Mouse (Mus musculus): Measurements from ENCODE around the gene Nr2c1.

Gene Nr2c1

DNA sequence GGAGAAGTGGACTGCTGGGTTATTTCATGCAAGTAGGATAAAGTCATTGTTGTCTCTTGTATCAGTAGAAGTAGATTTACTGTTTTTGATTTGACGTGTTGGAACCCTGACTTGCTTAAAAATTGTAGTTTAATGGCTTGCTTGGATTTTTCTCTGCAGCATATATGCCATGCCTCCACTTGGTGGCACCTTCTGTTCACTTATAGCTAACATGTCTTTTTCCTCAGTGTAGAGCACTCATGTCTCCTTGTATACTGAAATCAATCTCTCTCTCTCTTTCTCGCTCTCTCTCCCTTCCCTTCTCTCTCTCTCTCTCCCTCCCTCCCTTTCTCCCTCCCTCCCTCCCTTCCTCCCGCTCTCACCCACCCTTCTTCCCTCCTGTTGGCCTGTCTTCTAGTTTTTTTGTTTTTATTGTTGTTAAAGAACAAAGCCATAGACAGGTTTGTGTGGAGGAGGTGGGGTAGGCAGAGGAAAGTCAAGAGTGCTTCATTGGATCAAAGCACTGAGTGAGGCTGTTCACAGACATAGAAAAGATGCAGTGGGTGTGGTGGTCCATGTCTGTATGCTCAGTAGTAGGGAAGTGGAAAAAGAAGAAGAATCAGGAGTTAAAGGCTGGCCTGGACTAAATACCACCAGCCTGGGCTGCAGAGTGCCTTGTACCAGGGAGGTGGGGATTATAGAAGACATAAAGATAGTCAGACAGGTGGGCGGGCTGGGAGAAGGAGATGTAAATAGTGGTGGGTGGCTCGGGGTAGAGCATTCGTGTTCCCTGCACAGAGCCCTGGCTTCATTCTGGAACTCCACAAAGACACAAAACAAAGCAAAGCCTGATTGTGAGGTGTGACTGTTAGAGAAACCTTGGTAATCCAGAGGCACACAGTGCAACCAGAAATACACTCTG is 63.1 kb downstream of the Nr2c1 start:
- DNase-seq (ENCODE audit: low read depth, low spot score): no peak

DNA sequence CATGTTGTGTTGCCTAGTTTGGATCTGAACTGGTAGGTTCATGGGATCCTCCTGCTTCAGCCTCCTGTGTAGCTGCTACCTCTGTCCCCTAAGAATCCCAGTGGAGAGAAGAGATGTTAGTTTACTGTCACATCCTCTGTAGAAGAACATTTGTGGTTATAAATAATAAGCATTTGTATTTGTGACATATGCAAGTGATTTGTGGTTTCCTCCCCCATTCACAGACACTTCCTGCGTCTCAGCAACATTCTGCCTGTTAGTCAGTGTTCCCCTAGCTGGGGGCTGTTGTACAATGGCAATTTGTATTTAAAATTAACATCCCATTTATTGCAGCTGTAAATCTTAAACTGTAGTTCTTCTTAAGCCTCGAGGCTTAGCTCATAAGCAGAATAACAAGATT is 63.9 kb downstream of the Nr2c1 start:
- no peak for DNase-seq (ENCODE audit: low read depth, low spot score)

DNA sequence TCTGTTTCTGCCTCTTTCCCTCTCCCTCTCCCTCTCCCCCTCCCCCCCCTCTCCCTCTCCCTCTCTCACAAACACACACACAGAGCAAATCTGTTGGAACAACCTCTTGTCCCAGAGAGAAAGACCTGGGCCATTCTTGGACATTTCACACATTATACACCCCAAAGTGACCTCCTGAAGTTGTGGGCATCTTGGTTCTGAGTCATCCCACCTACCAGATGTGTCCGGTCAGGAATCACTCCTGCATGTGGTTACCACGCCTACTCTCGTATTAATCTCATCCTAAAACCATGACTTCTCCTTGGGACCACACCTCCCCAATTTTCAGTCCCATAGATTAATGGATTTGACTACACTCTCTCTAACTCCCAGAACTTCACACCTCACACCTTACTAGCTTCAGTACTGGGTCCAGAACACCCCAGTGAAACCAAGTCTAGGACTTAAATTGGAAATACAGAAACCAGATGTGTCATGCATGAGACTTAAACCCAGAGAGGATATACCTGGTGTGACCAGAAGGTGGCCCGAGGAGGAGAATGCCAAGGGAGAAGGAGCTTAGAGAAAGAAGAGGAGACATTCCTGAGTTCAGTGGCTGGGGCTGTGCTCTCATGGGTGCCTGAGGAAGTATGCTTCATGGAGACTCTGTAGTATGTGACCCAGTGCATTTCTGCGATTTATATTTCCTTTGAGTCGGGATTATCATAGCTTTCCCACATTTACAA is 77.4 kb downstream of the Nr2c1 start:
- DNase-seq (ENCODE audit: low read depth, low spot score): no peak

DNA sequence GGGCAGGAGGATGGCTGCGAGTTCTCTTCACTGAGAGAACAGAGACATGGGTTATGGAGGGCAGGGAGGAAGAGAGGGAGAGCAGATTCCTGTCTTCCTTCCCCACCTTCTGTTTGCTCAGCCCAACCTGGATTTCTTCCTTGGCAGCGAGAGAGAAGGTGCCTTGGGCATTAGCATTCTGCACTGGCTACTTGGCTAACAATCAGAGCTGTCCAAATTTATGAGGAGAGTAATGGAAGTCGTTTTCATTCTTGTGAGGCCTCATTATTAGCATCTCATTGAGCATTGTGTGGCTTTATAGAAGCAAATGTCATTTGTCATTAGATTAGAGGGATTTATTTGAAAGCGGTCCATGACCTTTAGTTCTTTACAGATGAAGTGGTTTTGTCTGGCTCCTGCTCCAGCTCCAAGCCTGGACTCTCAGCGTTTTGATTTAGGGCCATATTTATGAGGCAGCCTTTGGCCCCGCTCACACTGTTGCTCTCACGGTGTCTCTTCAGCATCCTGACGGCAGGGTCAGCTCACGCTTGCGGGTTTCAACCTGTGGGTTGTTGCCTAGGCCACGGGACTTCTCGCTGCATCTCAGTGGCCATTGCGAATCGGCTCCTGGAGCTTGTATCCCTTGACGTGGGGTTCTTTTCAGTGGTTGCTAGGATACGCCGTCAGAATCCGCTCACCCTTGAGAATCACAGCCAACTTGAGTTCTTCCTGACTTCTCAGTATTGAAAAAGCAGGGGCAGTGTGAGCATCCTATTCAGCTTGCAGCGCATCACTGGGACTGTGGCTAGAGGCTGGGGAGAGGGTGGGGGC is 82.6 kb downstream of the Nr2c1 start:
- no peak for DNase-seq (ENCODE audit: low read depth, low spot score)

DNA sequence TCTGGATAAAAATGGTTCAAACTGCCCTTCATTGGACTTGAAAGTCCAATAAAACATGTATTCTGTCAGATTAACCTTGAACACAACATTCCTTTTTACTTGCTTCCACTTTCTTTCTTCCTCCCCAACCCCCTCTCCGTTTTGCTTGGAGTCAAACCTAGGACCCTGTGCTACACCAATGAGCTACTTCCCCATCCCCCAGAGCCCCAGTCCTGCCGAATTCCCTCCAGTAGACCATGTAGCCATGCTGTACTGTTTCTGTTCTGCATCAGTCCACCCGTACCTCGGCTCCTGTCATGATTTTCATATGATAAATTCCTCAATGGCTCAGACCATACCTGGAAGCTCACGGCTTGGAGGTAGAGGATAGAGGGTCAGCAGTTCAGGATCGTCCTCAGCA is 83.2 kb downstream of the Nr2c1 start:
- DNase-seq (ENCODE audit: low read depth, low spot score): no peak

DNA sequence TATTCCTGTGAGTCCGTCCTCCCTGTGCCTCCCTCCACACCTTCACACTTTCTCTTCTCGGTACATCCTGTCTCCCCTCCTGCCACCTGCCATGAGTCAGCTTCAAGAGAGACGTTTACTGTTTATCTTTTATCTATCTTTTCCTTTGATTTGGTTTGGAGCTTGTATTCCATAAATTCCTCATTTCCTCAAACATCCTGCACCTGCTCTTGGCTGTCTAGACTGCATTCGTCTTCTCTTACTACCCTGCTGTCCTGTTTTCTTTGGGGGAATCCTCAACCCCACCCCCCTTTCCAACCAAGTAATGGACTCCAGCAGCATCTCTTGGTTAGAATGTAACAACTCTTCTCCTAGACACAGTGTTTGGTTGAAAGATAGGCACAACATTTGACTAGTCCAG is 87.4 kb downstream of the Nr2c1 start:
- DNase-seq (ENCODE audit: low read depth, low spot score): no peak

DNA sequence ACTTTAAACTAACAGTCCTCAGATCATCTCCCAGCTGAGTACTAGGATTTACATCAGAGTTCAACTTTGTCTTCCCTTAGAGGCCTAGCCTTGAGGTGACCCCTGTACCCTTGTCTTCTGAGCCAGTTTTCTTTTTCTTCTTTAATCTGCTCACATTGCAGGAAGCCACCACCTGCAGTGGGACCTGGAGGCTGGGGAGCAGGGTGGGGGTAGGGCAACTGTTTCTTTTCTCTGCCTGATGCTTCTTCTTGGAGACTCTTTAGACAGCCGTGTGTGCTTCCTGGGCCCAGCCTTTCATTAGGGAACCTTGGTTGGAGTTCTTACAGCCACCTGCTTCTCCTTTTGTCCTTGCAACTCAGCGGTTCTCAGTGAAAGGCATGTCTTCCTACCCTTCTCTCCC is 93.5 kb downstream of the Nr2c1 start:
- no peak for DNase-seq (ENCODE audit: low read depth, low spot score)
